Mouse (Mus musculus): ENCODE results near the gene Tigd3. TPM values are rescaled to one million over a fixed set of nuclear protein-coding genes. Genes with fewer than 3 reads are reported as not detected.

The Tigd3 gene
- polyA plus RNA-seq, 1 experiment, result 6.4 TPM

DNA sequence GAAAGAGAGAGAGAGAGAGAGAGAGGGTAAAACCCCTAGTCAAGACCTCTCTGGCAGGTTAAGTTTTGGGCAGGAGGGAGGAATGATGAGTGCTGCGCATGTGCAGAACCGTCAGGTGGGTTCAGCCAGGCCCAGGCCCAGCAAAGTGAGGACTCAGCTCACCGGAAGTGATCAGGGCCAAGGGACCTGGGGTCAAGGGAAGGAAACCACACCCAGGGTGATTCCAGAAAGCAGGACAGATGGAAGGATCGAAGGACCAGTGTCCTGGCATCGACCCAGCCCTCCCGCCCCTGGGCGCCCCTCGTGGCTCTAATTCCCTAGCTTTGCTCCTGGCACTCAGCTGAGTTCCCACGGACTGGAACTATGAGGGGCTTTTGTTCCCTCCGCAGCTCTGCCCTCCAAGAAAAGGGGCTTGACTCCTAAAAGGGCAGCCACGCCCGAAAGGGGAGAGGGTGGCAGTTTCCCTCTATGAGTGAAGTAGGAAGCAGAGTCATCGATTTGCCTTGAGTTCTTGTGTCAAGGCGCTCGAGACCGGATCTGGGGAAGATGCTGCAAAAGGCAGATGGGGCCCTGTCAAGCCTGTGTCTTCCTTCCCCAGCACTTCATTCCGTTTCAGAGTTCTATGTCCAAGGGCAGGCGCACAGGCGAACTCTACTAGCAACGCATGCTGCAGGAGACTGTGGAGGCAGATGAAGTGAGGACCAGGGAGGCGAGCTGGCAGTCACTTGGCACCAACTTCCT lies 43.3 kb upstream of the Tigd3 start:
- H3K27ac ChIP-seq (ENCODE audit: control insufficient read depth, insufficient read depth, low read depth, low read length, poor library complexity), result no peak overlapping the region
- TF ChIP-seq CTCF (IDR thresholded peaks at IDR 0.05; ENCODE audit: control insufficient read depth, insufficient read depth, low read length), result no peak
- no peak for TF ChIP-seq POLR2A (IDR thresholded peaks at IDR 0.05; ENCODE audit: borderline replicate concordance, control insufficient read depth, low read depth, low read length)
- WGBS, result 75% methylated on average over 21 of the region's 21 CpGs
- no peaks in the 10 kb centered on the region; the same call in 1 of the 2 replicates for H3K4me1 ChIP-seq (ENCODE audit: control insufficient read depth, insufficient read depth, low read length)
- no peak overlapping the region for H3K4me3 ChIP-seq (replicated peaks; ENCODE audit: control insufficient read depth, low read depth, low read length)

DNA sequence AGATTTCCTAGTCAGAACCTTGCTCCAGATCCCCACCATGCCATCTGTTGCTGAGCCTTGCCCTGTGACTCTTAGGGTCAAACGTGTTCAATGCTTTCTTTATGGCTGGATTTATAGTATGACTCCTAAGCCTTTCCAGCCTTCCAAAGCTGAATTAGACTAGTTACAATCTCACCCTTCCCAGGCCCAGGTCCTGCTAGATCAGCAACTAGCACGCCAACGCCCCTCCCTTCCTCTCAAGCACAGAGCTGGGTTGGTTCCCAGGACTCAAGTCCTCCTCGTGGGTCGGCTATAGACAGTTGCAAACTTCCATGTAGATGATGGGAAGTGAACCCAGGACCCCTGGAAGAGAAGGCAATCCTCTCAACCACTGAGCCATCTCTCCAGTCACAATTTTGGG lies 41.7 kb upstream of the Tigd3 start:
- TF ChIP-seq CTCF (IDR thresholded peaks at IDR 0.05; ENCODE audit: control insufficient read depth, insufficient read depth, low read length) (no peak), POLR2A (IDR thresholded peaks at IDR 0.05; ENCODE audit: borderline replicate concordance, control insufficient read depth, low read depth, low read length) (no peak)
- Histone ChIP-seq H3K4me1 (ENCODE audit: control insufficient read depth, insufficient read depth, low read length) (no peaks in the 10 kb centered on the region; the same call in 1 of the 2 replicates), H3K27ac (ENCODE audit: control insufficient read depth, insufficient read depth, low read depth, low read length, poor library complexity) (no peak overlapping the region), H3K4me3 (replicated peaks; ENCODE audit: control insufficient read depth, low read depth, low read length) (no peak overlapping the region)
- 58% methylated on average over 5 of the region's 5 CpGs for WGBS

DNA sequence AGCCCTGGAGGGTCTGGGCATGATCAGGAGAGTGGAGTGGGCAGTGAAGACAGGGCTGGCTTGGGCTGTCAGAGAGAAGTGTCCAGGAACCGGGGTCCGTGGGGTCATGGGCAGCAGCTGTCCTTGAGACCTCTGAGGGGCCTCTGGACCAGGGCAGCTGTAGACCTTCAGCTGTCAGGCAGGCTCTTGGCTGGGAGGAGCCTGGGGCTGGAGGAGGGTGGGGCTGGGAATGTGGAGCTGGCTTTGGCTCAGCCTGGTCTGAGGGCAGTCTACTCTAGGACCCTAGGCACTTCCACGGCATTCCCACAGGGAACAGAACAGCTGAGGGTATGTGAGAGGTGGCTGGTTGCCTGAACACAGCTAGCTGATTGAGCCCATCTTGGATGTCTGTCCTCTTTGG lies 41.3 kb upstream of the Tigd3 start:
- Histone ChIP-seq H3K27ac (ENCODE audit: control insufficient read depth, insufficient read depth, low read depth, low read length, poor library complexity) (no peak overlapping the region), H3K4me1 (ENCODE audit: control insufficient read depth, insufficient read depth, low read length) (no peaks in the 10 kb centered on the region; the same call in 1 of the 2 replicates), H3K4me3 (replicated peaks; ENCODE audit: control insufficient read depth, low read depth, low read length) (no peak overlapping the region)
- no peak for TF ChIP-seq CTCF (IDR thresholded peaks at IDR 0.05; ENCODE audit: control insufficient read depth, insufficient read depth, low read length)
- no peak for TF ChIP-seq POLR2A (IDR thresholded peaks at IDR 0.05; ENCODE audit: borderline replicate concordance, control insufficient read depth, low read depth, low read length)
- 75% methylated on average over 3 of the region's 3 CpGs for WGBS

DNA sequence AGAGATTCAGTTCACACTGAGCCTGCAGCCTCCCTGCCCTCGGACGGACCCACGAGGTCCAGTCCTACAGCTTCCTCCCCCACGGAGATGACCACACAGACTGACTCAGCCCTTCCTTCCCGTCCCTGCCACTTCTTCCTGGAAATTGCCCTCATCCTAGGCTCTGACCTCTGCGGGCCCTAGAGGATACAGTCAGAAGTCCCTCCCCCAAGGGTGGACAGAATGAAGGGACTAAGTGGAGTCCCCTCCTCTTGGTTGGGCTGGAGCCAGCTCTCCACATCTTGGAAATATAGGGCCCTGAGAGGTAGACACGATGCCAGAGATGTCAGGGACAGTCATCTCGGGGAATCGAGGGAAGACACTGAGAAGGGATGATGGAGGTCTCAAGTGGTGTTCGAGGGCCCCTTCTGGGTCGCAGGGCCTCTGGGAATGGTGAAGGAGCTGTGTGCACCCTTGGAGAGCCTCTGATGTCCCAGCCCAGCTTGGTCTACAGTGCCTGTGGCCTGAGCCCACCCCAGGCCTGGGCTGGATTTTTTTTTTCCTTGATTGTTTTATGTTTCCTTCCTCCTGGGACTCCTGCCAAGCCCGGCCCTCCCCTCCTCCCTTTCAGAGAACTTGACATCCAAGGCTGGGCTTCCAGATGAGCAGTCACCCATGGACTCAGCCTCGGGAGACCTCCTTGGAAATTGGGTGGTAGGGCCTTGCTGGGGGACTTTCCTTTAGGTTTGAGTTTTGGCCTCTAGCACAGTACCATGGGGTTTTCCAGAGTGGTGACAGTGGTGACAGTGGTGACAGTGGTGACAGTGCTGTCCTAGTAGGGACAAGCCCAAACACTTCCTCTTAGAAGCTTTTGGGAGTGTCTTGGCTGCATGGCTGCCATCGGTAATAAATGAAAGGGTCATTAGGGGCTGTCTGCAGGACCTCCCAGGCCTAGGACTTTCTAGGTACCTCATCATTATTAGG lies 36.0 kb upstream of the Tigd3 start:
- no peak overlapping the region for H3K27ac ChIP-seq (ENCODE audit: control insufficient read depth, insufficient read depth, low read depth, low read length, poor library complexity)
- 49% methylated on average over 14 of the region's 14 CpGs for WGBS
- H3K4me3 ChIP-seq (replicated peaks; ENCODE audit: control insufficient read depth, low read depth, low read length), result no peak overlapping the region
- H3K4me1 ChIP-seq (ENCODE audit: control insufficient read depth, insufficient read depth, low read length), result peaks cover 2% of the 10 kb centered on the region; the same call in 1 of the 2 replicates
- TF ChIP-seq CTCF (IDR thresholded peaks at IDR 0.05; ENCODE audit: control insufficient read depth, insufficient read depth, low read length) (no peak), POLR2A (IDR thresholded peaks at IDR 0.05; ENCODE audit: borderline replicate concordance, control insufficient read depth, low read depth, low read length) (no peak)

DNA sequence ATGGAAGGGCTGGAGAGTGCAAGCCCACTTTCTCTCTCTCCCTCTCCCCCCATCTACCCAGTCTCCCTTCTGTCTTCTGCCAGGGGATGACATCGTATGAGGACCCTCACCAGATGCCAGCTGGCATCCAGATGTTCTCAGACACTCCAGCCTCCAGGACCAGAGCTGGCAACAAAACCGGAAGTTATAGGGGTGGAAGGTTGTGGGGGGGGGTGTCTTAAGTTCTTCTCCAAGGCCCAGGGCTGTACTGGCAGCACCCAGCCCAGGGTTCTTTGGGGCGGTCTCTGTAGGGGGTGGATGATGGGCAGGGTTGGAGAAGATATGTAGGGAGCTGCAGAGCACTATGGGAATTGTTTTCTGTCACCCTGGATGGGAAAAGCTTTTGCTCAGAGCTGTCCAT lies 34.6 kb upstream of the Tigd3 start:
- TF ChIP-seq CTCF (IDR thresholded peaks at IDR 0.05; ENCODE audit: control insufficient read depth, insufficient read depth, low read length) (no peak), POLR2A (IDR thresholded peaks at IDR 0.05; ENCODE audit: borderline replicate concordance, control insufficient read depth, low read depth, low read length) (no peak)
- Histone ChIP-seq H3K4me1 (ENCODE audit: control insufficient read depth, insufficient read depth, low read length) (peaks cover 2% of the 10 kb centered on the region; the same call in 1 of the 2 replicates), H3K27ac (ENCODE audit: control insufficient read depth, insufficient read depth, low read depth, low read length, poor library complexity) (no peak overlapping the region), H3K4me3 (replicated peaks; ENCODE audit: control insufficient read depth, low read depth, low read length) (no peak overlapping the region)
- WGBS, result 58% methylated on average over 3 of the region's 3 CpGs

DNA sequence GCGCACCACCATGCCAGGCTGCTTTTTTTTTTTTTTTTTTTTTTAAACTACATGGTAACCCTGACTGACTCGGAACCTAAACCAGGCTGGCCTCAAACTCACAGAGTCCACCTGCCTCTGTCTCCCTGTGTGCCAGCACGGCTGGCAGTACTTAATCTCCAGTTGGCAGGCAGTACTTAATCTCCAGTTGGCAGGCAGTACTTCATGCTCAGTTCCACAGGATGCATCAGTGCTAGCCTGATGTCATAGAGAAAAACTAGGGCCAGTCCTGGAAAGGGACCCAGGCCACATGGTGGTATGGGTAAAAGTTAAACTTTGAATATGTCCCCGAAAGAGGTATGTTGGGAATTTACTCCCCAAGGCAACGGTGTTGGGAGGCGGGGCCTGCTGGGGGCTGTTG lies 34.2 kb upstream of the Tigd3 start:
- TF ChIP-seq POLR2A (IDR thresholded peaks at IDR 0.05; ENCODE audit: borderline replicate concordance, control insufficient read depth, low read depth, low read length) (no peak), CTCF (IDR thresholded peaks at IDR 0.05; ENCODE audit: control insufficient read depth, insufficient read depth, low read length) (no peak)
- Histone ChIP-seq H3K27ac (ENCODE audit: control insufficient read depth, insufficient read depth, low read depth, low read length, poor library complexity) (no peak overlapping the region), H3K4me3 (replicated peaks; ENCODE audit: control insufficient read depth, low read depth, low read length) (no peak overlapping the region), H3K4me1 (ENCODE audit: control insufficient read depth, insufficient read depth, low read length) (peaks cover 2% of the 10 kb centered on the region; the same call in 1 of the 2 replicates)
- WGBS, result 68% methylated on average over 6 of the region's 6 CpGs

DNA sequence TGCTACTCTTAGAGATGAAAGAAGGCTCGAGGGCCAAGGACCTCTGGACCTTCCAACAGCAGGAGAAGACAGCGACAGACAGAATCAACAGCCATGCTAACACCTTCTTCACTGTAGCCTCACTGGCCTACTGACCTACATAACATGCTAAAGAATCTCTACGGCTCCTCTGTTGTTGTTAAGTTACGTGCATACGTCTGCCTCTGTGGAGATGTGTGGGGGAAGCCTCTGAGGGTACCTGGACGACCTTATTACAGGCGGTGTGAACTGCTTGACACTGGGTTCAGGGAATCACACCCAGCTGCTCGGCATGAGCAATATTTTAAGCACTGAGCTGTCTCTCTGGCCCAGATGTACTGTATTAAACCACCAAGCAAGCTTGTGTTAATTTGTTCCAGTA lies 33.6 kb upstream of the Tigd3 start:
- peaks cover 2% of the 10 kb centered on the region; the same call in 1 of the 2 replicates for H3K4me1 ChIP-seq (ENCODE audit: control insufficient read depth, insufficient read depth, low read length)
- TF ChIP-seq CTCF (IDR thresholded peaks at IDR 0.05; ENCODE audit: control insufficient read depth, insufficient read depth, low read length) (no peak), POLR2A (IDR thresholded peaks at IDR 0.05; ENCODE audit: borderline replicate concordance, control insufficient read depth, low read depth, low read length) (no peak)
- no peak overlapping the region for H3K27ac ChIP-seq (ENCODE audit: control insufficient read depth, insufficient read depth, low read depth, low read length, poor library complexity)
- 79% methylated on average over 8 of the region's 8 CpGs for WGBS
- no peak overlapping the region for H3K4me3 ChIP-seq (replicated peaks; ENCODE audit: control insufficient read depth, low read depth, low read length)

DNA sequence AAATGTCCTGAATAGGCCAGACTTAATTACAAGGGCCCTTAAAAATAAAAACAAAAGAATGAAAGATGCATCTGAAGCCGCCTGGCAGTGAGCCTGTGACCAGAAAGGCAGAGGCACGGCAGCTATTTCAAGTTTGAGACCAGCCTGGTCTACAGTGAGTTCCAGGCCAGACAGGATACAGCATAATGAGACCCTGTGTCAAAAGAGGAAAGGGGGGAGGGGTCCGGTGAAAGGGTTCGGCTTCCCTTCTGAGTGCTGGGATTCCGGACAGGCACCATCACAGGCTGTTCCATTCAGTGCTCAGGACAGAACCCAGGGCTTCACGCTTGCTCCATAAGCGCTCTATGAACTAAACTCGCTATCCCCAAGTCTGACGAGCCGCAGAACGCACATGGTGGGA lies 33.1 kb upstream of the Tigd3 start:
- peaks cover 2% of the 10 kb centered on the region; the same call in 1 of the 2 replicates for H3K4me1 ChIP-seq (ENCODE audit: control insufficient read depth, insufficient read depth, low read length)
- TF ChIP-seq CTCF (IDR thresholded peaks at IDR 0.05; ENCODE audit: control insufficient read depth, insufficient read depth, low read length), result no peak
- no peak for TF ChIP-seq POLR2A (IDR thresholded peaks at IDR 0.05; ENCODE audit: borderline replicate concordance, control insufficient read depth, low read depth, low read length)
- WGBS, result 76% methylated on average over 11 of the region's 11 CpGs
- H3K27ac ChIP-seq (ENCODE audit: control insufficient read depth, insufficient read depth, low read depth, low read length, poor library complexity), result no peak overlapping the region
- no peak overlapping the region for H3K4me3 ChIP-seq (replicated peaks; ENCODE audit: control insufficient read depth, low read depth, low read length)

All from bone marrow, adult 2 months (tissue).